Mouse (Mus musculus) heart, adult 11 months (tissue): ENCODE measurements around the gene Celf5.

ENCODE experiments used
- DNase-seq: peaks from one replicate; pipeline ENCODE4 v3.0.0; 2022

The Celf5 gene

DNA sequence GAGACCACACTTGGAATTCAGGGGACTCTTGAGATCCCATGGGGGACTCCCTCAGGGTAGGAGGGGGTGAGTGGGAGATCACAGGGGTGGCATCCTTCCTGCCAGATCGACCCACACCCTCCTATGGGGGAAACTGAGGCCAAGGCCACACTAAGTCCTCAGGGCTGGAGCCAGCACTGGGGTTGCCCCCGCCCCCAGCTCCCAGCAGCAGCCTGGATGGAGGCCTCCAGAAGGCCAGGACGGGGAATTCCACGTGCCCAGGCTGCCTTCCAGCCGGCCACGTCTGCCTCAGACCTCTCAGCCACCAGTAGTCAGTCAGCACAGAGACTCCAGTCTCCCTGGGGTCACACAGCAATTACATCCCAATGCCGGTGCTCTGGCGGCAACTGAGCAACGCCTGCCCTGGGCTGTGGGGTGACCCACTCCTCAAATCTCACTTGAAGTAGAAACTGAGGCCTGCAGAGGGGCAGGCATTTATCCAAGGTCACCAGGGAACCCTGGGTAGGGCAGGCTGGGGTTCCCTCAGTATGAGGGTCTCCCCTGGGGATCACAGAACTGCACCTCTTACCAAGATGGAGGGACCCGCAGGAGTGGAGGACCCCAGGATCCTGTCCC is 57.2 kb downstream of the Celf5 start:
- DNase-seq = peak; percentile 98

DNA sequence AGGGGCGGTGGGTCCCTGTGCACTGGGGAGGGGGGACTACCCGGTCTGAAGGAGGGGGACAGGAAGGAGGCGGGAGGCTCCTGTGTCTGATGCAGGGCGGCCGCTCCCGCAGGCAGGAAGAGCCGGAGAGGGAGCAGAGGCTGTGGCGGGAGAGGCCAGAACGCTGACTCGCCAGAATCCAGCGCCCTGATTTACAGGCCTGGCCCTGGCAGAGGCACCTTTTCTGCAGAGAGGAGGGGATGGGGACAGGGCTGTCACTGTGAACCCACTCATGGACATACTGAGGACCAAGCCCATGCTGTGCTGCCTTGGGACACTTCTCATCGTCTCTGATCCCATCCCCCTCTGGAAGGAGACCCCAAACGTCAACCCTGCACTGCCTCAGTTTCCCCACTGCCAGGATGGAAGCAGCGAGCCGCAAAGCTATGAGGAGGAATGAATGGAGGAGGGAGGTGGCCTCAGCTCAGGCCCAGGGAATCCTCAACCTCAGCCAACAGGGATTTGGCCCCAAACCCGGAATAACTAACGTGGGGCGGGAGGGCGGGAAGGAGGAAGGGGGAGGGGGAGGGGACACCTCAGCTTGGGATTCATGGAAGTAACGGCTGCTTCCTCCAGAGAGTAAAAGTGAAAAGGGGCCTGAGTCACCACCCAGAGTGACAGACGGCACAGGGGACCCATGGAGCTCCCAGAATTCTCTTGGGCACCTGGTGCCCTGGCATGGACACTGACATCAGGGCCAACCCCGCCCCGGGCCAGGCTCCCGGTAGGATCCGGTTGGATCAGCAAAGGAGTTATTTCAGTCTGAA is 58.1 kb downstream of the Celf5 start:
- DNase-seq = peak; percentile 98

DNA sequence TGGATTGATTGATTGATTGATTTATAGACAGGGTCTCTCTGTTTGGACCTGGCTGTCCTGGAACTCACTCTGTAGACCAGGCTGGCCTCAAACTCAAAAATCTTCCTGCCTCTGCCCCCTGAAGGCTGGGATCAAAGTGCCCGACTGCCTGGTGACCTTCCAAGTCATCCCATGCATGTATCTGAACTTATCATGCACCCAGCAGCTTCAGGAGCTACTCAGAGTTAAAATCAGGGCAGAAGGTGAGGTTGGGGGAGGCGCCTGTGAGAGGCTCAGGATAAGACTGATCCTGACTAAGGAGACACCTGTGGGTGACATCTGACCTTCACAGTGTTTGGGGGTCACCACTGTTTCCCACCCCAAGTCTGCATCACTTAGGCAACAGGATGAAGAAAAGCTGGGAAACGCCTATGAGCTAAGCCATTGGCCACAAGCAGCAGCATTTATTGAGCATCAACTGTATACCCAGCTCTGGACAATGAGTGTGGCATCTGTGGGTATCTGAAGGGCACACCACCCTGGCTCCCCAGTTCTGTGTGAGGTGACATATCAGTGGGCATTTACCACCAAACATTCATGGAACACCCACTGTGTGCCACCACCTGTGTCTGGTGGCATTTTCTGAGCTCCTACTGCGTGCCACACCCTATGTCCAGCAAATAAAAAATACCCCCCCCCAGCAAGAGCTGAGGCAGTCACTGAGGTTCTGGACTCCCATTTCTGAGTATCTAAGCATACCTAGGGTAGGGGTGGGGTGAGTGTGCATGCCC is 58.8 kb downstream of the Celf5 start:
- peak; percentile 94 for DNase-seq

DNA sequence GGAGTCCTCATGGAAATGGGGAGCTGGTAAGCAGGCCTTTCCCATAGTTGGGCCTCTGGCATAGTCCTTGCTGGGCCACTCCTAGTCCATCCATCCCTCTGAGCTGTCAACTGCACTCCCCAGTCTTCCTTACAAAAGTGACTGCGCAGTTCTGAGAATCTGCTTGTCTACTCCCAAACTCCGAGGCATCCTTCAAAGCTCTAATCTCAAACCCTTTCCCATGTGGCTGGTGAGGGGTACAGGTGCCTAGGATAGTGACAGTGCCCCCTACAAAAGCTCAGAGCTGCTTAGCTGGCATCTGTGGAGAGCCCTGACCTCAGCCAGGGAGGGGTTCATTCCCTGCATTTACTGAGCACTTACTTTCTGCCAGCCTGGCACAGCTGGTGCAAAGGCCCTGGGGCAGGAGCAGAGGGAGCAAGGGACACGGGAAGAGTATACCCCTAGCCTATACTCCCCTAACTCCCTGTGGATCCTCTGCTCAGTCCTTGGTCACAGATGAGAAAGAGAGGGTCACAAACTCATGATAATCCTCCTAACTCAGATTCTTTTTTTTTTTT is 59.8 kb downstream of the Celf5 start:
- DNase-seq = peak; percentile 91

DNA sequence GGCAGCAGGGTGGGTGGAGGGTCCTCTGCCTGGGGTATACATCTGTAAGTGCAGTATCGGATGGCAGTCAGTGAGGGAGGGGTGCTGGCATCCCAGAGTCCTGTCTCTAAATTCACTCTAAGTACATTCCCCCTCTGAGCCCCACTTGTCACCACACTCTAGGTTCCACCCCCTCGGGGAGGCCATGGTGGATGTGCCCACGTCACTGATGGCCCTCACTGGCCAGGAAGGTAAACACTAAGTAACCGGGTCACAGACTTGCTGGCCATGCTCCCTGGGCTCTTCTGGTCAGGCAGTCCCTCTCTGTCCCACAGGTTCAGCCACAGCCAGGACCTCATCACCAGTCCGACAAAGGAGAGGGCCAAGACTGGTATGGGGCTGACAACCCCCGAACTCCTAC is 60.3 kb downstream of the Celf5 start:
- peak; percentile 94 for DNase-seq

DNA sequence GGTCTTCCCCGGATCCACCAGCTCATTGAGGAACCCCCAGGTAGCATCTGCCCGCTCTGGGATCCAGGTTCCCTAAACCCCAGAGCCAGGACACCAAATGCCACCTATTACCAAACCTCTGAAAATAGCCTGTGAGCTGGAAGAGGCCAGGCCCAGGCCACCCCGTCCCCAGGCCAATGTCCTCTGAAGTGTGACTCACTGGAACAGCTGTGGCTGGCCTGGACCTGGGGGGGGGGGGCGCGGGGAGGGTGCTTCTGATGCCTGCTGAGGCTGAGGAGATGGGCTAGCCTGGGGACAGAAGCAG is 60.8 kb downstream of the Celf5 start:
- peak; percentile 97 for DNase-seq

DNA sequence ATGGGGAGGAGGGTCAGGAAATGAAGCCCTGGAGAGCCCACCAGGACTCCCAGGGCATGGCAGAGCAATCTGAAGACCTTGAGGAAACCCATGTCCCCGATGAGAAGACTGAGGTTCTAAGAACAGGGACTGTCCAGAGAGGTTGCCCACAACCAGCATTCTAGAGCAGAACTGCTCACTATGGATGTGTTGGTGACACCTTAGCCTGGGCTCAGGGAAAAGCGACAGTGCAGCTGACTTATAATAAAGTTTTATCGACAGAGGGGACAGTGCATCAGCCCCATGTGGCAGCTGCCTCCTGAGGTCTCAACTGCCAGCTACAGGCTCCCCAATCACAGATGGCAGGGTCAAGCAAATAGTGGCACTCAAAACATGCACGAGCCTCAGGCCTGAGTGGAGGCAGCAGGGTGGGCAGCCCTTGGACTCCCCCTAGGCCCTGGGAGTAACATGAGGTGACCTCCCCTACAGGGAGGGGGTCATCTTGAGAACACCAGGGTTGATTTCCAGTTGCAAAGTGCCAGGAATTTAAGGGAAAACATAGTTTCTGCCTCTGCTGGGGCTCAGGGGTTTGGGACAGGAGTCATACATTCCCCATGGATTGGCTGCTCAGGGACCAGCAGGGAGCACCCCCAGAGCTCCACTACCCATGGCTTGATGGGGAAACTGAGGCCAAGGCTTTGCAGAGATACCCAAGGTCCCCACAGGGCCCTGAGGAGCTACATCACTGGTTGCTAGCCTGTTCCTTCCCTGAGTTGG is 61.3 kb downstream of the Celf5 start:
- DNase-seq = peak; percentile 91

DNA sequence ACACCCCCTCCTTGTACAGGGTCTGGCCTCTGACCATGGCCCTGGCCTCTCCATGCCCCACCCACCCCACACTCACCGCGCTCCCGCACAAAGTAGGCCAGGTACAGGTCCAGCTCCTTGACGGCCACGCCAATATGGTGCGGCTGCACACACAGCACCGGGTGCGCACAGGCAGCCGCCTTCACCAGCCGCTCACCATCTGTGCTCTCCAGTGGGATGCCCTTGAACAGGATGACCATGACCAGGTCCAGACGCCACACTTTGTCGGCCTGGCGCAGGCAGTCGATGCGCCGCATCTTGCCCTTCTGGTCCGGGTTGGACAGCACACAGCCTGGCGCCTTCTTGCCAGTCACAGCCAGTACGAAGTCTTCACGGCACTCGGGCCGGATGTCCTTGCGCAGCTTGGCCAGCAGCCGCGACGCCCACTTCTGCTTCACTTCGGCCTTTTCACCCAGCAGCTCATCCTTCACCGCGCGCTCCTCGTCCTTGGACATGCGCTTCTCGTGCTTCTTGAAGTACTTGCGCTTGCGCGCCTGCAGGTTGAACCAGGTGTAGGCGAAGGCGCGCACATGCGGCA is 62.2 kb downstream of the Celf5 start:
- DNase-seq = peak; percentile 95

DNA sequence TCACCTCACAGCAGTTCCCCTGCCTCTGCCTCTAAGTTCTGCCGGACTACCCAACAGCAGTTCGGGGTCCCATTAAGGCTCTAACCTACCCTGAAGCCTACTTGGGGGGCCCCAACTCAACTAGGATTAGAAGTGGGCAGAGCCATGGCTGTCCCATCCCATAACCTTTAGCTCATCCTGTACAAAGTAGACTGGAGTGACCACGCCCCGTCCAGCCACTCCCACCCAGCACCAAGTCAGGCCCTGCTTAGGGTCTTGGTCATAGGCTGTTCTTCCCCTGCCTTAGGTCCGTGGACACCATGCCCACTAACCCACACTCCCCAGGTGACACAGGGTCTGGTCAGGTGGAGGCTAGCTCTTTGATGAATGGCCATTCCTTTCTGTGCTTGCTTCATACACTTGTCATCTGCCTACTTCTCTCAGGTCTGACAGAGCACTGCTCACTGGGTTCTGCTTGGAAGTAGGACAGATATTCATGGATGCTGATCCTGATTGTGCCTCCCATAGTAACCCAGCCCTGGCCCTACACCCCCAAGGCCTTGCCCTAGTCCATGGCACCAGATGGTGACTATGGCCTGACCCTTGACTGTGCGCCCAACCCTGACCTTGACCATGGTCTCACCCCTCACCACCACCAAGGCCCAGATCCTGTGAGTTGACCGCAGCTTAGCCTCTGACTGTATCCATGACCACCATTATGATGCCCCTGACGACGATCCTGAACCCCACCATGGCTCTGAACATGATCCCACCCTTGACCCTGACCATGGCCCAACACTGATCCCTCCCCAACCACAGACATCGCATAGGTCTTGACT is 63.2 kb downstream of the Celf5 start:
- peak; percentile 90 for DNase-seq

DNA sequence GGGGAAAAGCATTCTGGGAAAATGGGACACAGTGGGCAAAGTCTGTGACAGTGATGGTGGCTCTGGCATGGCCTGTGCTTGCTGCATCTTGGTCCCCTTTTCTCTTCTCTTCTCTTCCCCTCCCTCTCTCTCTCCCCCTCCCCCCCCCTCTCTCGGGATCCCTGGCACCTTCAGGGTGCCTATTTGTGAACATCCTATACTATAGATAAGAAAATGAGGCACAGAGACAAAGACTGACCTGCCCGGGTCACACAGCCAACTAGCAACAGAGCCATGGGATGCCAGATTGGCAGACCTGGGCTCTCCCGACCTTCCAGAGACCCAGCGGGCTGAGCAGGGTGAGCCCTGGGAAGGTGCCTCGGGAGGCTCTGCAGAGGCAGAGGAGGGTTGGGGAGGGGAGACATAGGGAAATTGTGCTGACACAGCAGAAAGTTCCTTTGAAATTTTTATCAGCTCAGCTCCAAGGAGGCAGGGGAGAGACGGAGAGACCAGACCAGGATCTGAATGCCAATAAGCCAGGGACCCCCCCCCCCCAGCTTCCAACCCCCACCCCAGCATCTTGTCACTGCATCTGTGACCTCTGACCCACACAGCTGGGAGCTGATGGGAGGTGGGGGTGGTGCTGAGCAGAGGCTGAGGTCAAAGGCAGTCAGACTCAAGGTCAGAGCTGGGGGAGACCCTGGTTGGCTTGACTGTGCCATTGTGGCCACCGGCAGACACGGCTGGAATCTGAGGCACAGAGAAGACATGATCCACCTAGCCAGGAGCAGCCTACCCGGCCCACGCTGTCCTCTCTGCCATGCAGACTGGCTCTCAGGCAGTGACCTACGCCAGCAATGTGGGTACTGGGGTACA is 64.1 kb downstream of the Celf5 start:
- DNase-seq = peak; percentile 93

DNA sequence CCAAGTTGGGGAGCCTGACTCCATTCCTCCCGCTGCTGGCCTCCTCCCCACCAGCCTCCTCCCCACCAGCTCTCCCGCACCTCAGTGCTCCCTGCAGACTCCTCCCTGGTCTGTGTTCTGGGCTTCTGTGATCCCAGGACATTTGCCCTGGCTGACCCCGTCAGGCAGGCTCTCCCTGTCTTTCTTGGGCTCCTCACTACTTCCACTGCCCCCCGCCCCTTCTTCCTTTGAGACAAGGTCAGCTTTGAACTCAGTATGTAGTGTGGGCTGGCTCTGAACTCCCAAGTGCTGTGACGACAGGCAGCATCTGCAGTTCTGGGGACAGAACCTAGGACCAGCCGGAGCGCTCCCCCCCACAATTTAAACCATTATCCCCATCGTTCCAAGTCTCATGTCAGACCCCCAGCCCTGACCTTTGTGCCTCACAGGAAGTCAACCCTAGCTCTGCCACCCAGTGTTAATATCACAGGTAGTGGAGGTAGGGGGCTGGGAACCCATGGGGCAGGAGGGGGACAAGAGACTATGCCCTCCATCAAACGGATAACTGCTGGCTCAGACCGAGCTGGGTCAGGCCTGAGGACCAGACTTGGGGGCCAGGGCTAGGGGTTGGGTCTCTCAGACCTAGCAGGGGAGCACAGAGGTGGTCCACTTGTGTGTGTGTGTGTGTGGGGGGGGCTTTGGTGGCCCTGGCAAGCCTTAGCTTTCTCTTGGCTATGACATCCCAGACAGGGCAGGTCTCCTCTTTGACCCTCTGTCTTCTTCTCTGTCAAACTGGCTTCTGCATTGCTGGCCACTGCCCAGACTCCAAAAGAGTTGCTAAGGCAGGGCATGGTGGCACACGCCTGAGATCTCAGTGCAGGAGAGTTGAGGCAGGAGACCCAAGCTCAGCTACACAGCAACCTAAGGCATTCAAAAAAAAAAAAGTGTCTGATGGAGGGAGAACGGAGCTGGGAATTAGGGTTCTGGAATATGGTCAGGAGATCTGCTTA is 65.0 kb downstream of the Celf5 start:
- DNase-seq = peak; percentile 96

DNA sequence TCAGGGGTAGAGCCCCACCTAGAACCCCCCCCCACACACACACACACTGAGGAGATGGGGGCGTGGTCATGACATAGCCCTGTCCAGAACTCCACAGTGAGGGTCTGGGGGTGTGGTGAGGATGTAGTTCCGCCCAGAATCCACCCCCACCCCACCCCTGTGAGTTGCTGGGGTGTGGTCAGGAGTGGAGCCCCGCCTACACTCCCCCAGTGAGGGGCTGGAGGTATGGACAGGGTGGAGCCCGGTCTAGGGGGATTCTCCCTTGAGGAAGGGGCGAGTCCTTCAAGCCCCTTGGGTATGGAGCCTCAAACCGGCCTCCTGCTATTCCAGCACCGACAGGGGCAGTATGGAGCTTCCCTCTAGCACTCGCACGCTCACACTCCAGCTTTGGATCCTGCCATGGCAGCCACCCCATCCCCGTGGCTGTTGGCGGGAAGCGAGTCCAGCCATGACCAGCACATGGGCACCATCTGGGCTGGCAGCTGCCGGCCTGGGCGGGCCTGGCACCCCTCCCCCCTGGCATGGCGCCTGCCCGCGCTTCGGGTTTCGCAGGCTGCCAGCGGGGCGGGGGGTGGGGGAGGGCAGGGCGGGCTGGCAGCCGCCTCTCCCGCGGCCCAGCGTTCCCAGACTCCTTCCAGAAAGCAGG is 65.8 kb downstream of the Celf5 start:
- peak; percentile 99 for DNase-seq

DNA sequence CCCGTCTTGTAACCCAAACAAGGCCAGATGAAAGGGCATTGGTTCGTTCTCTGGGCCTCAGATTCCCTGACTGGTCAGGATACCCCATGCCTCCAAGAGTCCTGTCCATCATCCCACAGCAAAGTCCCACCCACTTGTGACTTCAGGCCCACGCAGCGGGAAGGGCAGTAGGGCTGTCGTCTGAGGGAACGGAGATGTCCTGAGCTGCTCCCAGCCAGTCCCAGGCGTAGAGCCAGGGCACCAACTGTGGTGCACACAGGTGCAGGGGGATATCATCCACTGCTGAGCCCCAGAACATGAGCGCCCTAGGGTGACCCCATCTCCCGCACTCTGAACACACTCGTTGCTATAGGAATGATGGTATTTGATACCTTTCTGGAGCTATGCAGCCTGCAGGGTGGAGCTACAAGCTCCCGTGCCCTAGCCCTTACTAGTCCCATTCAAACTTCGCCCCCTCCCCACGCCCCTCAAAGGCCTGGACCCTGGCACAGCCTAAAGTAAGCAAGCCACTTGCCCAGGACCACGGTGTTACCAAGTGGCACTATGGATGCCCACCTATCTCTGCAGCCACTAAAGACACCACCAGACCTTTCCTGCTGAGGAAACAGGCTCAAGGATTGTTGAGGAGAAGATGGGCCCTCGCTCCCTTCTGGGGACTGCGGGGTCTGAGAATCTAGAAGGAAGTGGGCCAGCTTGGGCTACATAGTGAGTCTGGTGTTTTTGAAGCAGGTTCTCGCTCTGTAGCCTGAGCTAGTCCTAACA is 66.8 kb downstream of the Celf5 start:
- DNase-seq = peak; percentile 98

DNA sequence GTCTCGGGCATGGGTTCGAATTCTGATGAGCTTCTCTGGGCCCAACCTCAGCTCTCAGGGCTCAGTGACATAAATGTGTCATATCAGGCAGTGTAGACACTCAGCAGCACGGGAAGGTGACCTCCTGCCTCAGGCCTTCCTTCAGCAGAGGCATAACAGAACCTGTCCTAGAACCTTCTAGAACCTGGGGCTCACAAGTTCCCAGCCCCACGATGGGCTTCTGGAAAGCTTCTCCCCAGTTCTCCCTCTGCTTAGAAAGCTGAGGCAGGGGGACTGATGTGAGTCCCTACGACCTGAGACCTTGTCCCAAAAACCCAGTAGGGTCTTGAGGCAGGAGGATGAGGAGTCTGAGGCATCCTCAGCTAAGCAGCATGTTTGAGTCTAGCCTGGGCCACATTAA is 67.4 kb downstream of the Celf5 start:
- no peak for DNase-seq

DNA sequence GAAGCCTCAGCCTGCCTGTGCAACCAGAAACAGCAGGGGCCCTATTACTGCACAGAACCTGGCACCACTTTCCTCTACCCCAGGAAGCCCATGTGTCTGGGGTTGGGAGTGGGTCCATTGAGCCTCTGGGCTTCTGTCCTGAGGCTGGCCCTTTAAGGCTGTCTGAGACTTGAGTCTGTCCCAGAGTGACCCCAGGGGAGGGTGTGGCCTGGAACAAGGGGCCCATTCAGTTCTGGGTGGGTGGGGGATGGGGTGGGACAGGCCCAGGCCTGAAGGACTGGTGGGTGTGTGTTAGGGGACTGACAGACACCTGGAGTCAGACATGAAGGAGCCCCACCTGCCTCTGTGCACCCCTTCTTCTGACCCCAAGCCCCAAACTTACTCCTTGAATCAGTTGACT is 67.8 kb downstream of the Celf5 start:
- DNase-seq = peak; percentile 98

DNA sequence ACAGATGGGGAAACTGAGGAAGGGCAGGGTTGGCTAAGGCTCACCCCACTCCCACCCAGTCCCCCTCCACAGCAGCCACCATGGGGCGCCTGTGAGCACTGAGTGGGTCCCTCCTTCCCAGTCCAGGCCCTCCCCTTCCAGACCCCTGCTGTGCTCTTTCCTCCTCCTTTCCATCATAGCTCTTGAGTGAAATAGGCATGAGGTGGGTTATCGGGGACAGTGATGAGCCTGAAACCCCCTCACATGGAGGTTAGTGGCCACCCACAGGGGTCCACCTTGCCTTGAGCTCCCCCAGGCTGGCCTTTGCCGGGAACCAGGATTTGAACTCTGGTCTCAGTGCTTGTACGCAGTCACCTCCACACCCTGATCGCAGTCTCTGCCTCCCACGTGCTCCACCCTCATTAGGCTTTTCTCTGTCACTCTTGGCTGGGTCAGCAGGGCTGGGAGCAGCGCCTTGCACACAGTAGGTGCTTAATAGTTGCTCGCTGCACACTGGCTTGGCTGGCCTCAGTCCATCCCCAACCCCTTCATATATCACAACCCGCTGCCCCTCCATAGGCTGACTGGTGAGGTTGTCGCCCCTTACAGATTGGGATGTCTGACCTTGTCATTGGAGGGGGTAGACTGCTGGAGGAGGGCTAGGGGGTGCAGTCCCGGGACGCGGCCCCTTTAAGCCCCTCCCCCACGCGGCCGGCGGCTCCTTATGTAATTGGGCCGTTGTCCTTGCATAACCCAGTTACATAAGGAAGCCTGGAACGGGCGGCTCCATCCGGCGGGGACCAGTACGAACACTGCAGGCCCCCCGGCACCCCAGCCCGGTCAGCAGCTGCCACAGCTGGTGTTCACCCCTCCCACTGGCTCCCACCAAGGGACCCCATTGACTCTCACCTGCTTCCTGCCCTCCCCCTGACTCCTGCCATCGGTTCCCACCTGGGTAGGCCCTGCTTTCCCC is 68.9 kb downstream of the Celf5 start:
- DNase-seq = peak; percentile 100
